Mouse (Mus musculus): ENCODE measurements around the gene Lrrc47. TPM values are rescaled to one million over a fixed set of nuclear protein-coding genes. Genes with fewer than 3 reads are reported as not detected.

Gene Lrrc47
- total RNA-seq, 2 experiments from 2014 or later: 28.7 to 34.6 TPM

Other genes with a start within 250 kb of the Lrrc47 start
- gene A430005L14Rik, start 54.5 kb upstream of the Lrrc47 start, total RNA-seq (2021): 10 to 100 TPM in 1 of 2 experiments, 1 to 10 TPM in 1; 9.5 to 14.6 TPM
- gene Dffb, start 36.6 kb upstream of the Lrrc47 start, total RNA-seq (2021): 1 to 10 TPM; 3.1 to 5.4 TPM
- gene Cep104, start 36.5 kb upstream of the Lrrc47 start, total RNA-seq (2021): 10 to 100 TPM; 12.8 to 13.0 TPM
- 10 to 100 TPM; 10.2 to 11.1 TPM for gene Smim1, start 14.5 kb downstream of the Lrrc47 start, total RNA-seq (2021)
- gene Ccdc27, start 30.9 kb downstream of the Lrrc47 start, total RNA-seq (2021): not detected
- not detected for gene Trp73, start 128.5 kb downstream of the Lrrc47 start, total RNA-seq (2021)
- 10 to 100 TPM in 1 of 2 experiments, 1 to 10 TPM in 1; 9.7 to 10.5 TPM for gene Wrap73, start 130.6 kb downstream of the Lrrc47 start, total RNA-seq (2021)
- gene Tprgl, start 148.9 kb downstream of the Lrrc47 start, total RNA-seq (2021): 10 to 100 TPM; 80.1 to 90.4 TPM
- 1 to 10 TPM; 4.4 to 4.7 TPM for gene Megf6, start 159.0 kb downstream of the Lrrc47 start, total RNA-seq (2021)